ENCODE assay signal across 8 mouse cellular contexts in the genomic region with DNA sequence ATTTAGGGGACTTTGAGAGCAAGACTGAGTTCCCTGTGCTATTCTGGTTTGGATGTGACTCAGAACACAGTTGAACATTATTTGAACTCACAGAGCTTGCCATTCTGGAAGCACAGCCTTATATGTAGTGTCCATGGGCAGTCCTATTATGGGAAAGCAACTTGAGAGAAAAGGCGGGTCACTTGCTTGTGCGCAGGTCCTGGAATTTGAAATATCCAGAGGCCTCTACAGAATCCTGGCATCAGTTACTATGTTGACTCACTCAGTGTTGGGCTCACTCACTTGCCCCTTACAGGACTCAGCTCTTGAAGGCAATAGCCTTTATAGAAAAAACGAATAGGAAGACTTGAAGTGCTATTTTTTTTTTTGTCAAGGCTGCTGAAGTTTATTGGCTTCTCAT. TPM values are rescaled to one million over a fixed set of nuclear protein-coding genes. Genes with fewer than 3 reads are reported as not detected.
DNase-seq lines count a peak whose midpoint lies in the region; ATAC-seq and TF ChIP-seq lines count a peak whose summit lies in the region.

A gene (plus strand): TSS at position 241 of the 400 bp plus-strand sequence.

- no peaks in the 10 kb centered on the region for H3K36me3 ChIP-seq in embryonic facial prominence, embryonic 13.5 days
- H3K36me3 ChIP-seq in heart, embryonic 11.5 days (ENCODE audit: control insufficient read depth, insufficient read depth, low read length): no peaks in the 10 kb centered on the region

- DNase-seq in cerebellum, adult 2 months: no peak
- DNase-seq in cerebellum, adult 9-11 months: no peak
- no peak for DNase-seq in left cerebral cortex, adult 8-10 months (ENCODE audit: low spot score in 2 of 2)
- no peak for DNase-seq in right cerebral cortex, postnatal 10 days (ENCODE audit: low spot score in 2 of 2)
- DNase-seq in thymus, postnatal 0 days (ENCODE audit: low spot score): no peak

- no peaks in the 10 kb centered on the region for H3K4me1 ChIP-seq in cerebellum, adult 2 months (ENCODE audit: control insufficient read depth, insufficient read depth, low read length)
- no peaks in the 10 kb centered on the region for H3K4me1 ChIP-seq in embryonic facial prominence, embryonic 13.5 days
- no peaks in the 10 kb centered on the region for H3K4me1 ChIP-seq in heart, embryonic 11.5 days (ENCODE audit: control insufficient read depth, insufficient read depth, low read length)
- no peaks in the 10 kb centered on the region for H3K4me1 ChIP-seq in olfactory bulb, adult 2 months (ENCODE audit: control insufficient read depth, insufficient read depth, low read length)

- H3K27ac ChIP-seq in cerebellum, adult 2 months (ENCODE audit: insufficient read depth, low read length): no peak within 1 kb of the TSS
- H3K27ac ChIP-seq in embryonic facial prominence, embryonic 13.5 days: no peak within 1 kb of the TSS
- peak within 1 kb of the TSS; percentile 68; the same call in 1 of the 2 replicates for H3K27ac ChIP-seq in heart, embryonic 11.5 days (ENCODE audit: low read depth, low read length)
- no peak within 1 kb of the TSS for H3K27ac ChIP-seq in olfactory bulb, adult 2 months (ENCODE audit: insufficient read depth, low read depth, low read length)

- no peak for TF ChIP-seq CTCF in cerebellum, adult 2 months (IDR thresholded peaks at IDR 0.05; ENCODE audit: borderline replicate concordance, insufficient read depth, low read depth, low read length)
- TF ChIP-seq CTCF in olfactory bulb, adult 2 months (IDR thresholded peaks at IDR 0.05; ENCODE audit: insufficient read depth, low read depth, low read length): no peak

- H3K4me3 ChIP-seq in cerebellum, adult 2 months (replicated peaks; ENCODE audit: insufficient read depth, low read depth, low read length): no peak within 1 kb of the TSS
- no peak within 1 kb of the TSS for H3K4me3 ChIP-seq in embryonic facial prominence, embryonic 13.5 days
- H3K4me3 ChIP-seq in heart, embryonic 11.5 days (ENCODE audit: low read depth, low read length): peak within 1 kb of the TSS; percentile 33
- no peak within 1 kb of the TSS for H3K4me3 ChIP-seq in olfactory bulb, adult 2 months (ENCODE audit: insufficient read depth, low read depth, low read length)

- TF ChIP-seq POLR2A in cerebellum, adult 2 months (IDR thresholded peaks at IDR 0.05; ENCODE audit: borderline replicate concordance, insufficient read depth, low read length): no peak
- TF ChIP-seq POLR2A in olfactory bulb, adult 2 months (IDR thresholded peaks at IDR 0.05; ENCODE audit: insufficient read depth, low read depth, low read length): no peak

- no peak within 1 kb of the TSS for H3K4me2 ChIP-seq in embryonic facial prominence, embryonic 13.5 days
- no peak within 1 kb of the TSS for H3K4me2 ChIP-seq in heart, embryonic 11.5 days

- H3K9me3 ChIP-seq in embryonic facial prominence, embryonic 13.5 days: no peaks in the 10 kb centered on the region
- no peaks in the 10 kb centered on the region for H3K9me3 ChIP-seq in heart, embryonic 11.5 days (replicated peaks; ENCODE audit: control insufficient read depth, low read length)

- no peak within 1 kb of the TSS for H3K9ac ChIP-seq in embryonic facial prominence, embryonic 13.5 days
- no peak within 1 kb of the TSS for H3K9ac ChIP-seq in heart, embryonic 11.5 days (ENCODE audit: low read depth, low read length)

- no peak for ATAC-seq in embryonic facial prominence, embryonic 13.5 days (ENCODE audit: insufficient number of reproducible peaks, insufficient read depth, low FRiP score, low TSS enrichment, low read depth)
- ATAC-seq in heart, embryonic 11.5 days (replicated peaks; ENCODE audit: insufficient number of reproducible peaks, low FRiP score, low TSS enrichment): peak; percentile 65

- H3K27me3 ChIP-seq in cerebellum, adult 2 months (ENCODE audit: control insufficient read depth, insufficient read depth, low read length): no peaks in the 10 kb centered on the region
- no peaks in the 10 kb centered on the region for H3K27me3 ChIP-seq in embryonic facial prominence, embryonic 13.5 days
- no peaks in the 10 kb centered on the region for H3K27me3 ChIP-seq in heart, embryonic 11.5 days (ENCODE audit: control insufficient read depth, insufficient read depth, low read length)

- 56% methylated on average over 3 of the region's 3 CpGs for WGBS in cerebellum, adult 2 months
- WGBS in embryonic facial prominence, embryonic 13.5 days: 58% methylated on average over 3 of the region's 3 CpGs
- WGBS in heart, embryonic 11.5 days (ENCODE audit: insufficient replicate concordance): 36% methylated on average over 3 of the region's 3 CpGs
- WGBS in olfactory bulb, adult 2 months: 72% methylated on average over 3 of the region's 3 CpGs

RNA-seq across cellular contexts. Expression of the gene that starts here (rescaled TPM):
- 25.5 TPM in 2 replicates for polyA plus RNA-seq in cerebellum, adult 2 months (2012; rRNA removed)
- polyA plus RNA-seq in embryonic facial prominence, embryonic 13.5 days (2015; fragmentation: Nextera tagmentation; extraction: Ambion mirVana): 19.7 and 20.7 TPM in 2 replicates
- 24.8 and 35.9 TPM in 2 replicates for polyA plus RNA-seq in heart, embryonic 11.5 days (2014; fragmentation: Nextera tagmentation; extraction: Ambion mirVana)
- total RNA-seq in left cerebral cortex, adult 8-10 months (2022): 10 to 100 TPM; 65.8 to 77.5 (median 68.7) TPM
- not detected in 2 replicates for polyA plus RNA-seq in olfactory bulb, adult 2 months (2012; ENCODE audit: insufficient read depth, insufficient read length, low replicate concordance, missing spikeins)
- 1.1 and 1.8 TPM in 2 replicates for polyA plus RNA-seq in thymus, postnatal 0 days (2015; fragmentation: Nextera tagmentation; extraction: Ambion mirVana)
